Mouse (Mus musculus): ENCODE results near the gene Stard7. TPM values are rescaled to one million over a fixed set of nuclear protein-coding genes. Genes with fewer than 3 reads are reported as not detected.
A peak's percentile ranks its signal among the peaks of the same experiment; 100 is the strongest.

Gene Stard7
- total RNA-seq, 1 experiment from 2014 or later, result 111 TPM

GRCm38 (mm10) chr2:127314467-127315154 lies 44.6 kb downstream of the Stard7 start:
- ATAC-seq (ENCODE audit: extremely low read depth, insufficient number of reproducible peaks, low FRiP score, poor library complexity, severe bottlenecking), result peak; percentile 59

DNA sequence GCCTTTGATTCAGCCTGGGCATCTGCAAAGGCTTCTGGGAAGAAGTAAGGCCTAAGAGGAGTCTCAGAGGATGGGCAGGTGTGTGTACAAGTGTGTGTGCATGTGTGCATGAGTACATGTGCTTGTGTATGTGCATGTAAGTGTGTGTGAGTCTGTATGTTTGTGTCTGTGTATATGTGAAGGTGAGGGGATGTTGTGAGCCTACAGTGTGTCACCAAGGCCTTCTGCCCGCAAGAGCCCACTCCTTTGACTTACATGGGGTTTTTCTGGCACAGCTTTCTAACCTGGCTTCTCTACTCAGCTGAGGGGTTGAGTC lies 45.1 kb downstream of the Stard7 start:
- ATAC-seq (ENCODE audit: extremely low read depth, insufficient number of reproducible peaks, low FRiP score, poor library complexity, severe bottlenecking), result no peak

DNA sequence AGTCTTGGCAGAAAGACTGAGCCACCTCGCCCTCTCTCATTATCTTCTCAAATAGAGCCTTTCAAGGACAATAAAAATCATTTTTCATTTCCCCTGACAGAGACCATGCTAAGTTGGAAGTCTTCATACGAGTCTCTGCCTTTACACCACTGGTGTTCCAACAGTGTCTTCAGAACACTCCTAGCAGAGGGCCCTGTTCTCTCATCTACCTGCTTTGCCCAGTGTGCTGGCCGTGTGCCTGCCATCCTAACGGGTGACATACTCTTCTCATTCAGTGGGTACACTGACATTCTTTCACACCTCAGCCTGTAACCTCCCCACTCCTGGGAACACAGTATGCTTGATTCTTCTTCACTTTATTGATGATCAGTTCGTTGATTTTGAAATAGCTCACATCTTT lies 46.4 kb downstream of the Stard7 start:
- no peak for ATAC-seq (ENCODE audit: extremely low read depth, insufficient number of reproducible peaks, low FRiP score, poor library complexity, severe bottlenecking)

- ATAC-seq (ENCODE audit: extremely low read depth, insufficient number of reproducible peaks, low FRiP score, poor library complexity, severe bottlenecking), result peak; percentile 33
Observed at GRCm38 (mm10) chr2:127318136-127318535, 48.1 kb downstream of the Stard7 start.

GRCm38 (mm10) chr2:127319071-127319470 lies 49.1 kb downstream of the Stard7 start:
- no peak for ATAC-seq (ENCODE audit: extremely low read depth, insufficient number of reproducible peaks, low FRiP score, poor library complexity, severe bottlenecking)

DNA sequence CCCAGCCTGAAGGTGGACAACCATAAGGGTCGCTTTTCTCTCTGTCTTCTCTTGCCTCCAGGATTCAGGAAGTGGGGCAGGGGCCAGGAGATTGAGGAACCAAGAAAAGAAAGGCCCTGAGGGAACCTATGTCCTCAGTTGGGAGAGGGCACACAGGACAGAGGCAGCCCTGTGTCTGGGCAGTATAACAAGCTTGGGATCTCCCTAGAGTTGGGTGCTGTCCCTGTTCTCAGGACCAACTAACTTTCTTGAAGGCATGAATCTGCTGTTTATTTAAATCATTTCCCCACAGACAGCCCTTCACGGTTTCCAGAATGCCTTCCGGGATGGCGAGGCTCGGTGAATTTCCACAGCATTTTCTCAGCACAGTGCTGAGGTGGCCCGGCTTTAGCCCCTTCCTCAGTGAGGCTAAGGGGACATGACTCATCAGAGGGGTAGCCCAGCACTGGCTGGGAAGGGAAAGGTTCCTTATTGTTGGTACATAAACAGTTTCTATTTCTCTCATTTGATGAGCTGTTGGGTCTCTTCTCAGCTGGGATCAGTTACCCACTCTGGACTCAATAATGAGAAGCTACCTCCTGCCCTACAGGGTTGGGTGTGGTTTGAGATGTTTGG lies 52.8 kb downstream of the Stard7 start:
- no peak for ATAC-seq (ENCODE audit: extremely low read depth, insufficient number of reproducible peaks, low FRiP score, poor library complexity, severe bottlenecking)

DNA sequence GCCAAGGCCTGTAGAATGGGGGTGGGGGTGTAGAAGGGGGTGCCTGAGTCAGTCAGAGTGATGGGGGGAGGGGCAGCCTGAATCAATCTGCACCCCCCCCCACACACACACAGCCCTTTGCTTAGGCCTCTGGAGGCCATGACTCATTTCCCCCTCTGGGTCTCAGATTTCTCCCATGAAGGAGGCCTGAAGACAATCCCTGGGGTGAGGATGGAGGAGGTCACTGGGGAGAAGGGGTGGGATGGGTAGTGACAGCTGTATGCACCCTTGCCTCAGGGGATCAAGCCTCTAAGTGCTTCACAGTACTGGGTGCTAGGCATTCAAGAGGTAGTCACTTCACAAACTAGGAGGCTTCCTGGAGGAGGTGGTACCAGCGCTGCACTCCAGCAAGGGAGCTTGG lies 53.6 kb downstream of the Stard7 start:
- no peak for ATAC-seq (ENCODE audit: extremely low read depth, insufficient number of reproducible peaks, low FRiP score, poor library complexity, severe bottlenecking)

DNA sequence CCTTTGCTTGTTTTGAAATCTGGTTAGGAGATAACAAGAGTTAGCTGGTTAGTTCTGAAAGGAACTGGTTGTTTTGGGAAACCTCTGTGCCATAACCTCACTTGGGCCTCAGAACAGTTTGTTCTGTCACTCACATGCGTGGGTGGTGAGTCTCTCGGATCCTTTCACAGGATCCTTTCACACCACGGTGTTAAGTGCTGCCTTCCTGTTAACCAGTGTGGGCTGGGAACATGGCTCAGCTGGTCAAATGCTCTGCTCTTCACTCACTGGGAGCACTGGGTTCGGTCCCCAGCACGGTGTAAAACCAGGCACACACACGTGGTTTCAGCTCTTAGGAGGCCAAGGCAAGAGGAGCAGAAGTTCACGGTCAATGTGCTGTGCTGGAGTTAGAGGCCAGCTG lies 54.4 kb downstream of the Stard7 start:
- no peak for ATAC-seq (ENCODE audit: extremely low read depth, insufficient number of reproducible peaks, low FRiP score, poor library complexity, severe bottlenecking)

GRCm38 (mm10) chr2:127328090-127328851 lies 58.3 kb downstream of the Stard7 start:
- ATAC-seq (ENCODE audit: extremely low read depth, insufficient number of reproducible peaks, low FRiP score, poor library complexity, severe bottlenecking), result no peak

- ATAC-seq (ENCODE audit: extremely low read depth, insufficient number of reproducible peaks, low FRiP score, poor library complexity, severe bottlenecking), result no peak
Observed at GRCm38 (mm10) chr2:127332807-127333570, 63.0 kb downstream of the Stard7 start.

- no peak for ATAC-seq (ENCODE audit: extremely low read depth, insufficient number of reproducible peaks, low FRiP score, poor library complexity, severe bottlenecking)
Observed at GRCm38 (mm10) chr2:127333945-127334603, 64.1 kb downstream of the Stard7 start.

DNA sequence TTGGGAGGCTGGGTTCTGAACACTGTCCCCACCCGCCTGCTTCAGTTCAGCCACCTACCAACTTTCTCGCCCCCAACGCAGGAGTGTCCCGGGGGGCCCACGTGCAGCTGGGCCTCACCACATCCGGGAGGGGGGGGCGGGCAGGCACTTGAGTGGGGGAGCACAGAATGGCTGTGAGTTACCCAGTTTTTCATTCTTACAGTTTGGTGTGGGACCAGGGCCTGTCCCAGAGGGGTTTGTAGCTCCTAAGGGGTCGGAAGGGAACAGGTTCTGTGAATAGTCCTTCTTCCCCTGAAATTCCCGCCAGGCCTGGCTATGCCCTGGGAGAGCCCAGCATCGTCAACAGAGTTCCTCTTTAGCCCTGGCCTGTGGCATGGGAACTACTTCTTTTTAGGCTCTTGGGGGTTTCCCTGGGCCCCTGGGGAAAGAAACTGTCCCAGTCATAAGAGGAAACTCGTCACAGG lies 65.1 kb downstream of the Stard7 start:
- ATAC-seq (ENCODE audit: extremely low read depth, insufficient number of reproducible peaks, low FRiP score, poor library complexity, severe bottlenecking), result peak; percentile 35

- ATAC-seq (ENCODE audit: extremely low read depth, insufficient number of reproducible peaks, low FRiP score, poor library complexity, severe bottlenecking), result peak; percentile 53
Observed at GRCm38 (mm10) chr2:127335767-127336496, 65.9 kb downstream of the Stard7 start, which contains the start of gene Dusp2. Dusp2 (plus strand) TSS chr2:127336159.

GRCm38 (mm10) chr2:127336497-127336832 lies 66.4 kb downstream of the Stard7 start:
- no peak for ATAC-seq (ENCODE audit: extremely low read depth, insufficient number of reproducible peaks, low FRiP score, poor library complexity, severe bottlenecking)

DNA sequence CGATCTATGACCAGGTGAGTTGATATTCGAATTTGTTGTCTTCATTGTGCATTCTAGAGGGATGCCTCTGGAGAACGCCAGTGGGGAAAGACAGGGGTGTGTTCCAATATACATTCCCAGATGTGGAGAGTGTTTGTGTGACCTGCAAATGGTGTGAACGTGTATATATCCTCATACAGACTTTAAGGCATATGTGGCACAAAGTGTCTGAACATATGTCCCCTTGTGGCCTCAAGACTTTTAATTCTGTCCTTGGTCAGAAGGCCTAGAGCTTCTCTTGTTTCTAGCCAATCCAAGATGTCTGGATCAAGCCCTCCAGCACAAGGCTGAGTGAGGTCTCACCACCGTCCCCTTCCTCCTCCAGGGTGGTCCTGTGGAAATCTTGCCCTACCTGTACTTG lies 66.9 kb downstream of the Stard7 start:
- no peak for ATAC-seq (ENCODE audit: extremely low read depth, insufficient number of reproducible peaks, low FRiP score, poor library complexity, severe bottlenecking)

DNA sequence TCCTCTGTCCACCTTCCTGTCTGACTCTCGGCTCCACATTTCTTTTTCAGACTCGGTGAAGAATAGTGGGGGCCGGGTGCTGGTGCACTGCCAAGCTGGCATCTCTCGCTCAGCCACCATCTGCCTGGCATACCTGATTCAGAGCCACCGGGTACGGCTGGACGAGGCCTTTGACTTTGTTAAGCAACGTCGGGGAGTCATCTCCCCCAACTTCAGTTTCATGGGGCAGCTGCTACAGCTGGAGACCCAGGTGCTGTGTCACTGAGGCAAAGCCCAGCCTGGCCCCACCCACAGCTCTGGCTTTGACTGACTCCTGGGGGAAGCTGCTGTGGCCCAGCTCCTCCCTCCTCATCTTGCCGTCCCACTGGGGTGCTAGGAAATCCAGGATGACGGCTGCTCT lies 67.5 kb downstream of the Stard7 start:
- ATAC-seq (ENCODE audit: extremely low read depth, insufficient number of reproducible peaks, low FRiP score, poor library complexity, severe bottlenecking), result no peak

GRCm38 (mm10) chr2:127338012-127338411 lies 68.0 kb downstream of the Stard7 start:
- peak; percentile 11; the same call in 1 of the 2 replicates for ATAC-seq (ENCODE audit: extremely low read depth, insufficient number of reproducible peaks, low FRiP score, poor library complexity, severe bottlenecking)

GRCm38 (mm10) chr2:127338416-127338815 lies 68.4 kb downstream of the Stard7 start, which contains the start of gene Astl:
Astl (plus strand) TSS chr2:127338639.
- no peak for ATAC-seq (ENCODE audit: extremely low read depth, insufficient number of reproducible peaks, low FRiP score, poor library complexity, severe bottlenecking)

Measured in neutrophil, adult 5-6 weeks (primary cell).